ENCODE assay signal across 7 mouse cellular contexts in genomic region chr3:129918434-129918833, GRCm38 (mm10). TPM values are rescaled to one million over a fixed set of nuclear protein-coding genes. Genes with fewer than 3 reads are reported as not detected.
A peak's percentile ranks its signal among the peaks of the same experiment; 100 is the strongest.
DNase-seq lines count a peak whose midpoint lies in the region; ATAC-seq and TF ChIP-seq lines count a peak whose summit lies in the region.

No protein-coding gene starts in this region.

- no peaks in the 10 kb centered on the region for H3K9me3 ChIP-seq in forebrain, embryonic 15.5 days
- no peaks in the 10 kb centered on the region for H3K9me3 ChIP-seq in hindbrain, embryonic 16.5 days (ENCODE audit: control insufficient read depth, low read length)

- peak; percentile 95 for TF ChIP-seq CTCF in Patski (IDR thresholded peaks at IDR 0.05)

- 9% methylated on average over 13 of the region's 13 CpGs for WGBS in forebrain, embryonic 15.5 days
- WGBS in hindbrain, embryonic 16.5 days, result 15% methylated on average over 13 of the region's 13 CpGs

- no peak overlapping the region for H3K4me3 ChIP-seq in forebrain, embryonic 15.5 days
- no peak overlapping the region for H3K4me3 ChIP-seq in hindbrain, embryonic 16.5 days (ENCODE audit: low read length)

- H3K27me3 ChIP-seq in Patski, result no peaks in the 10 kb centered on the region
- no peaks in the 10 kb centered on the region for H3K27me3 ChIP-seq in forebrain, embryonic 15.5 days
- no peaks in the 10 kb centered on the region for H3K27me3 ChIP-seq in hindbrain, embryonic 16.5 days (replicated peaks; ENCODE audit: control insufficient read depth, insufficient read depth, low read length)

- no peak overlapping the region for H3K9ac ChIP-seq in forebrain, embryonic 15.5 days (replicated peaks)
- no peak overlapping the region for H3K9ac ChIP-seq in hindbrain, embryonic 16.5 days (ENCODE audit: low read depth, low read length)

- peaks cover 10% of the 10 kb centered on the region for H3K36me3 ChIP-seq in forebrain, embryonic 15.5 days
- H3K36me3 ChIP-seq in hindbrain, embryonic 16.5 days (ENCODE audit: control insufficient read depth, insufficient read depth, low read length), result no peaks in the 10 kb centered on the region; the same call in 1 of the 2 replicates

- in situ Hi-C loops in Patski (cut with MboI; ENCODE audit: low pct_unique_long_range_greater_than_20kb), result loop anchor here (5.0 to 10.0 kb wide), 2 partner anchors 154 to 776 kb away; no protein-coding TSS in a partner anchor

- peak; percentile 84 for ATAC-seq in Patski
- peak; percentile 86 for ATAC-seq in forebrain, embryonic 15.5 days (replicated peaks)
- peak; percentile 94 for ATAC-seq in hindbrain, embryonic 16.5 days
- ATAC-seq in megakaryocyte, adult 5-6 weeks (ENCODE audit: poor library complexity, severe bottlenecking), result peak; percentile 71

- POLR2A ChIA-PET in Patski (lab: Charles Lee), result no interaction called here

- H3K4me1 ChIP-seq in forebrain, embryonic 15.5 days, result no peaks in the 10 kb centered on the region
- no peaks in the 10 kb centered on the region for H3K4me1 ChIP-seq in hindbrain, embryonic 16.5 days (ENCODE audit: control insufficient read depth, insufficient read depth, low read depth, low read length)

- CTCF ChIA-PET in Patski (lab: Charles Lee), result interaction anchor here (0.7 to 3.1 kb wide), 27 partner anchors 9 to 776 kb away, joined by 3 to 27 read pairs (median 4); partner anchors contain the start of gene Sec24b

- DNase-seq in Patski (ENCODE audit: low read depth, low spot score), result peak; percentile 34
- DNase-seq in cerebellum, adult 11 months, result peak; percentile 16
- DNase-seq in layer of hippocampus, postnatal 25 days (ENCODE audit: extremely low spot score in 1 of 2, low spot score in 1 of 2), result peak; percentile 52 to 79
- peak; percentile 88 to 91 for DNase-seq in right cerebral cortex, adult 2 months (ENCODE audit: low spot score in 2 of 2)

- no peak overlapping the region for H3K4me2 ChIP-seq in forebrain, embryonic 15.5 days (replicated peaks)
- no peak overlapping the region for H3K4me2 ChIP-seq in hindbrain, embryonic 16.5 days (ENCODE audit: low read length)

- H3K27ac ChIP-seq in forebrain, embryonic 15.5 days (replicated peaks), result no peak overlapping the region
- H3K27ac ChIP-seq in hindbrain, embryonic 16.5 days (ENCODE audit: low read depth, low read length), result no peak overlapping the region

RNA-seq across cellular contexts. Expression of gene Casp6, which starts 17.2 kb away (rescaled TPM):
- polyA plus RNA-seq in Patski (2021), result 67.4 TPM
- polyA plus RNA-seq in forebrain, embryonic 15.5 days (2015; fragmentation: Nextera tagmentation; extraction: Ambion mirVana), result 30.8 and 33.4 TPM in 2 replicates
- 20.8 and 23.1 TPM in 2 replicates for polyA plus RNA-seq in hindbrain, embryonic 16.5 days (2015; fragmentation: Nextera tagmentation; extraction: Ambion mirVana)
- total RNA-seq in layer of hippocampus, postnatal 25 days (2021), result 1 to 10 TPM; 6.5 to 7.2 TPM
- 24.6 and 32.3 TPM in 2 replicates for total RNA-seq in megakaryocyte, adult 5-6 weeks (2015)
- total RNA-seq in megakaryocyte, adult 5-6 weeks (2017), result 14.1 and 17.1 TPM in 2 replicates

RNA-seq across cellular contexts. Expression of gene Pla2g12a, which starts 40.0 kb away (rescaled TPM):
- 33.3 TPM for polyA plus RNA-seq in Patski (2021)
- 32.2 and 32.3 TPM in 2 replicates for polyA plus RNA-seq in forebrain, embryonic 15.5 days (2015; fragmentation: Nextera tagmentation; extraction: Ambion mirVana)
- 39.2 and 39.8 TPM in 2 replicates for polyA plus RNA-seq in hindbrain, embryonic 16.5 days (2015; fragmentation: Nextera tagmentation; extraction: Ambion mirVana)
- total RNA-seq in layer of hippocampus, postnatal 25 days (2021), result 10 to 100 TPM; 22.4 to 22.7 TPM
- 4.3 and 6.0 TPM in 2 replicates for total RNA-seq in megakaryocyte, adult 5-6 weeks (2015)
- total RNA-seq in megakaryocyte, adult 5-6 weeks (2017), result 6.1 and 7.2 TPM in 2 replicates

RNA-seq across cellular contexts. Expression of gene Mcub, which starts 51.6 kb away (rescaled TPM):
- 12.4 TPM for polyA plus RNA-seq in Patski (2021)
- polyA plus RNA-seq in forebrain, embryonic 15.5 days (2015; fragmentation: Nextera tagmentation; extraction: Ambion mirVana), result 6.0 and 7.6 TPM in 2 replicates
- polyA plus RNA-seq in hindbrain, embryonic 16.5 days (2015; fragmentation: Nextera tagmentation; extraction: Ambion mirVana), result 5.7 and 6.5 TPM in 2 replicates
- 1 to 10 TPM; 3.3 to 3.8 TPM for total RNA-seq in layer of hippocampus, postnatal 25 days (2021)
- 102 and 117 TPM in 2 replicates for total RNA-seq in megakaryocyte, adult 5-6 weeks (2015)
- 155 and 162 TPM in 2 replicates for total RNA-seq in megakaryocyte, adult 5-6 weeks (2017)

Comparison
In these comparisons a context has a peak if more than half of its experiments do, and no peak if none do; other contexts are left out.
1. DNase-seq: peak in every context shown above with its lines; median percentile 90 in right cerebral cortex, adult 2 months; 66 in layer of hippocampus, postnatal 25 days; 34 in Patski; 16 in cerebellum, adult 11 months.